In genomic region chr4:107836758-107837157, GRCm38 (mm10) we compare ENCODE assay signal across 8 mouse cellular contexts. TPM values are rescaled to one million over a fixed set of nuclear protein-coding genes. Genes with fewer than 3 reads are reported as not detected.
A peak's percentile ranks its signal among the peaks of the same experiment; 100 is the strongest.
DNase-seq lines count a peak whose midpoint lies in the region; ATAC-seq lines count a peak whose summit lies in the region.

No protein-coding gene starts in this region.

- peak; percentile 56 for DNase-seq in cerebellum, adult 11 months
- peak; percentile 73 for DNase-seq in cerebellum, adult 9-10 months
- peak; percentile 67 for DNase-seq in mesoderm, embryonic 11.5 days (ENCODE audit: low read depth, low spot score)
- no peak for DNase-seq in urinary bladder, postnatal 10 days (ENCODE audit: low spot score)
- no peak for DNase-seq in spleen, postnatal 14 days (ENCODE audit: low spot score in 2 of 2)
- DNase-seq in ovary, postnatal 36 days (ENCODE audit: low spot score), result no peak

- H3K9me3 ChIP-seq in hindbrain, embryonic 12.5 days (replicated peaks), result no peaks in the 10 kb centered on the region

- 0 out of 2 replicates have a peak overlapping the region, but pooled peaks have one; percentile 3 for H3K4me2 ChIP-seq in hindbrain, embryonic 12.5 days (replicated peaks)

- H3K4me3 ChIP-seq in hindbrain, embryonic 12.5 days, result no peak overlapping the region

- H3K27ac ChIP-seq in hindbrain, embryonic 12.5 days, result peak overlapping the region; percentile 93

- 37% methylated on average over 5 of the region's 5 CpGs for WGBS in hindbrain, embryonic 12.5 days

- 0 out of 2 replicates have a peak overlapping the region, but pooled peaks have one; percentile 54 for H3K9ac ChIP-seq in hindbrain, embryonic 12.5 days

- H3K36me3 ChIP-seq in hindbrain, embryonic 12.5 days, result 0 out of 2 replicates have a peak, but pooled peaks cover 7% of the 10 kb centered on the region

- H3K27me3 ChIP-seq in hindbrain, embryonic 12.5 days, result 0 out of 2 replicates have a peak, but pooled peaks cover 3% of the 10 kb centered on the region

- ATAC-seq in cerebellum, adult (ENCODE audit: insufficient number of reproducible peaks, low FRiP score, low TSS enrichment), result no peak
- peak; percentile 35 for ATAC-seq in hindbrain, embryonic 12.5 days (ENCODE audit: low FRiP score)

- H3K4me1 ChIP-seq in hindbrain, embryonic 12.5 days, result peaks cover 76% of the 10 kb centered on the region

RNA-seq across cellular contexts. Expression of gene Lrp8, which starts 34.7 kb away (rescaled TPM):
- polyA plus RNA-seq in hindbrain, embryonic 12.5 days (2016; fragmentation: Nextera tagmentation; extraction: Ambion mirVana), result 46.7 and 52.6 TPM in 2 replicates

RNA-seq across cellular contexts. Expression of gene Magoh, which starts 42.8 kb away (rescaled TPM):
- polyA plus RNA-seq in hindbrain, embryonic 12.5 days (2016; fragmentation: Nextera tagmentation; extraction: Ambion mirVana), result 173 and 174 TPM in 2 replicates

RNA-seq across cellular contexts. Expression of gene 0610037L13Rik, which starts 52.9 kb away (rescaled TPM):
- 106 and 113 TPM in 2 replicates for polyA plus RNA-seq in hindbrain, embryonic 12.5 days (2016; fragmentation: Nextera tagmentation; extraction: Ambion mirVana)

Comparison
In these comparisons a context has a peak if more than half of its experiments do, and no peak if none do; other contexts are left out.
1. DNase-seq: peak in cerebellum, adult 11 months (single experiment), cerebellum, adult 9-10 months (single experiment) and mesoderm, embryonic 11.5 days (single experiment); none in urinary bladder, postnatal 10 days (single experiment), spleen, postnatal 14 days (0 of 2) and ovary, postnatal 36 days (single experiment).